Mouse (Mus musculus): ENCODE measurements around the gene Cnr2. TPM values are rescaled to one million over a fixed set of nuclear protein-coding genes. Genes with fewer than 3 reads are reported as not detected.
"Not testable (repeated sequence)": the region's sequence is repeated elsewhere in the genome, so short reads cannot be mapped to it uniquely, and the experiment has no call there.

Cnr2 gene
- polyA plus RNA-seq, 1 experiment from 2014 or later, result 0.55 TPM

DNA sequence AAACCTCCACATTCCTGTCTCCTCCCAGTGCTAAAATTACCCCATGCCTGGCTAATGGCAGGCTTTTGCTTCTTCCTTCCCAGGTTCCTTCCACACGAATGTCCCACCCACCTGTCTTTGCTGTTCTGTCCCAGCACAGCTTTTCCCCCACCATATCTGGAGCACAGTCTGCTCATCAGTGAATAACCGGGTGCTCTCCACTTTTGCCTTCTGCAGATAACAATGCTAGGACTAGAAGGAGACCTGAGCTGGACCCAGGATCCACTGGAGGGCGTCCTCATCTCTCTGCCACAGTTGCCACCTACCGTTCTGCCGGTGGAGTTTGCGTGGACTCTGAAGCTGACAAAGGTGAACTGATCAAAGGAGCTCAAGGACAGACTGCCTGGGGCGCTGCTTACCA, 43.7 kb downstream of the Cnr2 start:
- H3K27me3 ChIP-seq, result no peaks in the 10 kb centered on the region
- H3K9me3 ChIP-seq (replicated peaks), result no peaks in the 10 kb centered on the region
- no peak overlapping the region for H3K27ac ChIP-seq
- 0 out of 2 replicates have a peak, but pooled peaks cover 9% of the 10 kb centered on the region for H3K36me3 ChIP-seq
- WGBS, result 72% methylated on average over 7 of the region's 7 CpGs
- H3K4me1 ChIP-seq (replicated peaks), result peaks cover 15% of the 10 kb centered on the region
- H3K4me3 ChIP-seq, result no peak overlapping the region
- H3K9ac ChIP-seq, result no peak overlapping the region
- no peak overlapping the region for H3K4me2 ChIP-seq
- ATAC-seq (replicated peaks; ENCODE audit: insufficient number of reproducible peaks, insufficient read depth, low FRiP score, low read depth), result no peak

DNA sequence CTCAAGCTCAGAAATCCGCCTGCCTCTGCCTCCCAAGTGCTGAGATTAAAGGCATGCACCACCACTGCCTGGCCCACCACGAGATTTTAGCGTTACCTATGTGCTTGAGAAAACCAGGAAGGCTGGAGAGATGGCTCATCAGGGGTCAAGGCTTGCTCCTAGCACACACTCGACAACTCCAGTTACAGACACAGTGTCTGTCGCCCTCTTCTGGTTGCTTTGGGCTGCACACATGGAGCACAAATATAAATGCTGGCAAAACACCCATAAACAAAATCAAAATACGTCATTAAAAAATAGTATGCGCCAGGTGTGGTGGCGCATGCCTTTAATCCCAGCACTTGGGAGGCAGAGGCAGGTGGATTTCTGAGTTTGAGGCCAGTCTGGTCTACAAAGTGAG, 45.8 kb downstream of the Cnr2 start:
- not testable (repeated sequence) for H3K36me3 ChIP-seq; H3K27ac ChIP-seq; H3K9ac ChIP-seq; H3K4me2 ChIP-seq; ATAC-seq (replicated peaks; ENCODE audit: insufficient number of reproducible peaks, insufficient read depth, low FRiP score, low read depth); H3K27me3 ChIP-seq; H3K4me3 ChIP-seq; H3K9me3 ChIP-seq (replicated peaks)
- 87% methylated on average over 8 of the region's 8 CpGs for whole genome bisulfite sequencing
- H3K4me1 ChIP-seq (replicated peaks), result peaks cover 15% of the 10 kb centered on the region

DNA sequence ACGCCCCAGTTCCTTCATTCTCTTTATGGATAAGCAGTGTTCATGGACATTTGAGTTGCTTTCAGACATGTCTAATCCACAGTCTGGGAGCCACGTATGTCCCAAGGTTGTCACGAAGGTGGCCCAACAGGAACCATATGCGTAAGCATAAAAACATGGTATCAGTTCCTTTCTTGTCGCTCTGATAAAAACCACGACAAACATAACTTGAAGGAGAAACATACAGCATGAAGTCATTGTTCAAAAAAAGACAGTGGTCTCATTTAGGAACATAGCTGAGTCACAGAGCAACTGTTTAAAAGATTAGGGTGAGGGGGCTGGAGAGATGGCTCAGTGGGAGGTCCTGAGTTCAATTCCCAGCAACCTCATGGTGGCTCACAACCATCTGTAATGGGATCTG, 47.0 kb downstream of the Cnr2 start:
- ATAC-seq (replicated peaks; ENCODE audit: insufficient number of reproducible peaks, insufficient read depth, low FRiP score, low read depth), result no peak
- WGBS, result 45% methylated on average over 6 of the region's 6 CpGs
- no peak overlapping the region for H3K4me3 ChIP-seq
- H3K27me3 ChIP-seq, result no peaks in the 10 kb centered on the region
- no peak overlapping the region for H3K27ac ChIP-seq
- H3K9me3 ChIP-seq (replicated peaks), result no peaks in the 10 kb centered on the region
- 0 out of 2 replicates have a peak, but pooled peaks cover 8% of the 10 kb centered on the region for H3K36me3 ChIP-seq
- H3K9ac ChIP-seq, result no peak overlapping the region
- H3K4me2 ChIP-seq, result no peak overlapping the region
- H3K4me1 ChIP-seq (replicated peaks), result peaks cover 16% of the 10 kb centered on the region

DNA sequence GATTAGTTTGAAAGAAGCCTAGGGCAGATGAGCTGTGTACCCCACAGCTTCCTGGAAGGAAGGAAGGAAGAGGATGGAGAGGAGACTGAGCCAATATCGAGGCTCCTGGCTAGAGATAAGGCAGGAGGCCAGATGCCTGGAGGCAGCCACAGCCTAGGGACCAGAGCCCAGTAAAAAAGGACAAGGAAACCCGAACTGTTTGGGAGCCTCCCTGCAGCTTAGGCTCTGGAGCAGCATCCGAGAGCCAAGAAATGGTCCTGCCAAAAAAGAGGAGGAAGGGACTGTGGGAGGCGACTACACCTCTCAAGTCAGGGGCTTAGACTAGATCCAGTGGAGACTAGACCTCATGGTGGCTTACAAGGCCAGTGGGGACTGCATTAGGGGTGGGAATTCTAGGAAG, 48.2 kb downstream of the Cnr2 start:
- Histone ChIP-seq H3K4me1 (replicated peaks) (peaks cover 24% of the 10 kb centered on the region), H3K4me3 (no peak overlapping the region), H3K9ac (no peak overlapping the region), H3K4me2 (no peak overlapping the region), H3K27ac (peak overlapping the region; percentile 6; the same call in 1 of the 2 replicates), H3K27me3 (no peaks in the 10 kb centered on the region), H3K36me3 (0 out of 2 replicates have a peak, but pooled peaks cover 8% of the 10 kb centered on the region), H3K9me3 (replicated peaks) (no peaks in the 10 kb centered on the region)
- 40% methylated on average over 4 of the region's 4 CpGs for WGBS
- no peak for ATAC-seq (replicated peaks; ENCODE audit: insufficient number of reproducible peaks, insufficient read depth, low FRiP score, low read depth)

DNA sequence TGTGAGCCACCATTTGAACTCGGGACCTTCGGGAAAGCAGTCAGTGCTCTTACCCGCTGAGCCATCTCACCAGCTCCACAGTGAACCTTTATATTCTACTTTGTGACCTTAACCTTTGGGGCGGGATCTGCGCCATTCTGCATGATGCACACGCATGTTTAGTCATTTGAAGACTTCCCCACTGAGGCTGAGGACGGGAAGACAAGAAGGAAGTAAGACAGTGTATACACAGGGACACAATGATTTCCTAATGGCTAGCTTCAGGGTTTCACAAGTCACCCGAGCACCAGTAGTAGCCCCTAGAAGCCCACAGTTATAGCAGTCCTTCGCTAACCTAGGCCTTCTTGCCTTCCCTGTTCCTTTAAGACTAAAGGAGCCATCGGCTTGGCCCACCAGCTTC, 50.5 kb downstream of the Cnr2 start:
- H3K4me1 ChIP-seq (replicated peaks), result peaks cover 32% of the 10 kb centered on the region
- peak overlapping the region; percentile 75 for H3K4me3 ChIP-seq
- H3K9me3 ChIP-seq (replicated peaks), result no peaks in the 10 kb centered on the region
- WGBS, result 77% methylated on average over 10 of the region's 10 CpGs
- H3K9ac ChIP-seq, result peak overlapping the region; percentile 34
- peak overlapping the region; percentile 74 for H3K4me2 ChIP-seq
- ATAC-seq (replicated peaks; ENCODE audit: insufficient number of reproducible peaks, insufficient read depth, low FRiP score, low read depth), result no peak
- peak overlapping the region; percentile 70 for H3K27ac ChIP-seq
- H3K36me3 ChIP-seq, result no peaks in the 10 kb centered on the region; the same call in 1 of the 2 replicates
- H3K27me3 ChIP-seq, result no peaks in the 10 kb centered on the region

DNA sequence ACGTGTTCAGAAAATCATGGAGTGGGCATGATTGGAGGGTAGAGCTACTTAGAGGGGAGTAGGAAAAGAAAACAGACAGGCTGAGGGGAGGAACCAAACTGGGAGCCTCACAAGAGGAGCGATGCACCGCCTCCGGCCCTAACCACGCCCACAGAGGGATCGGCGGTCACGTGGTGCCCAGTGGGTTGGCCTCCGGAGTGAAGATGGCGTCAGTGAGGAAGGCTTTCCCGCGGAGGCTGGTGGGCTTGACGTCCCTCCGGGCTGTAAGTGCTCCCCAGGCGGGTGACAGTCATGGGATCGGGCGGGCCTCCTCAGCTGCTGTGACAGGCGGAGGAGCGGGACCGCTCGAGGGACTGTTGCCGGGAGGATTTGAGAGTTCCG, 51.1 kb downstream of the Cnr2 start, which contains the start of gene Hmgcl:
Hmgcl (plus strand) TSS at position 171 of the 381 bp plus-strand sequence.
- H3K4me2 ChIP-seq, result peak within 1 kb of the TSS; percentile 74
- peaks cover 32% of the 10 kb centered on the region for H3K4me1 ChIP-seq (replicated peaks)
- WGBS, result under 1% methylated on average over 23 of the region's 23 CpGs
- no peaks in the 10 kb centered on the region for H3K9me3 ChIP-seq (replicated peaks)
- peak within 1 kb of the TSS; percentile 70 for H3K27ac ChIP-seq
- no peaks in the 10 kb centered on the region for H3K27me3 ChIP-seq
- peak; percentile 91 for ATAC-seq (replicated peaks; ENCODE audit: insufficient number of reproducible peaks, insufficient read depth, low FRiP score, low read depth)
- peak within 1 kb of the TSS; percentile 76 for H3K9ac ChIP-seq
- peaks cover 5% of the 10 kb centered on the region for H3K36me3 ChIP-seq
- H3K4me3 ChIP-seq, result peak within 1 kb of the TSS; percentile 75

DNA sequence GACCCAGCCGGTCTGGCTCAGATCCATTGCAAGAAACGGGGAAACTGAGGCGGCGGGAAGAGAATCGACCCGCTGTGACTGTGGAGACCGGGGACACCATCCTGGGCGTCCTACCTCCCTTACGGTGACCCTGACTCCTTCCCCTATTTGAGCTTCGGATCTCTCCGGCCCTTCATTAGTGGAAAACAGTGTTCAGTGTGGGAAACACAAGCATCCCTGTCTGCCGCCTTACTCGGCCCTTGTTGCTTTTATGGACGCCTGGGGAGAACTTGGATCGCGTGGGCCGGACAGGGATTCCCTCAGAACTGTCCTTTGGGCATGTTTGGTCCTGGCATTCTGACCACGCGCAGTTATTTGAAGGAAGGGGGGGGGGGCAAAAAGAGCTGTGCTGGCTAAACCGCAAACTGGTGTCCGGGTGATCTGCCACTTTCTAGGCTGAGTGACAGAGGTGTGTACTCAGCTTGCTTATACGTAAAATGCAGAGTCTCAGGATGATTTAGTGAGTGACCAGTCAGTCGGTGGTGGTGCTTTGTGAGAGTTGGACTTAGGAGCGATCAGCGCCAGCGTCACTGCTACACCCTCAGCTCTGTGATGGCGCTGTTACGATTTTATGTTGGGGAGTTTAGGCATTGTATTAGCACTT, 51.6 kb downstream of the Cnr2 start:
- Histone ChIP-seq H3K9me3 (replicated peaks) (no peaks in the 10 kb centered on the region), H3K9ac (peak overlapping the region; percentile 76)

DNA sequence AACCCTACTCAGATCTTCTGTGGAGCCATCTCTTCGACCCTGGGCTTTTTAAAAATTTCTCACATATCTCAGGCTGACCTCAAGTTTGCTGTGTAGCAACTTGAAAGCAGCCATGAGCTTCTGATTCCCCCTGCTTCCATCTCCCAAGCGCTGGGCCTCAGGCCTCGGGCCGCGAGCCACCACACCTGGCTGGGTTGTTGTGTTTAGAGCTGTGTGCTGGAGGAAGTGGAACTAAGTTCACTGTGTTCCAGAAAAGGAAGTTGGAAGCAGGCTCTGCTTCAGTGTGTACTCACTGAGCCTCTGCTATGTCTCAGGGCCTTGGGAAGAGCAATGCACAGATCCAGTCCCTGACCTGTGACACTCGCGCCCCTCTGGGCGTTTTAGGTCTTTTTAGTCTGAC, 52.9 kb downstream of the Cnr2 start:
- Histone ChIP-seq H3K4me3 (no peak overlapping the region), H3K9ac (no peak overlapping the region), H3K27me3 (no peaks in the 10 kb centered on the region), H3K36me3 (peaks cover 24% of the 10 kb centered on the region), H3K4me1 (replicated peaks) (peaks cover 31% of the 10 kb centered on the region), H3K4me2 (peak overlapping the region; percentile 21; the same call in 1 of the 2 replicates), H3K9me3 (replicated peaks) (no peaks in the 10 kb centered on the region), H3K27ac (no peak overlapping the region)
- 87% methylated on average over 8 of the region's 8 CpGs for WGBS
- ATAC-seq (replicated peaks; ENCODE audit: insufficient number of reproducible peaks, insufficient read depth, low FRiP score, low read depth), result no peak

More for the DNA sequence above, 51.6 kb downstream of the Cnr2 start:
- peak; percentile 3; the same call in 1 of the 2 replicates for ATAC-seq (replicated peaks; ENCODE audit: insufficient number of reproducible peaks, insufficient read depth, low FRiP score, low read depth)
- peak overlapping the region; percentile 75 for H3K4me3 ChIP-seq
- peaks cover 10% of the 10 kb centered on the region for H3K36me3 ChIP-seq
- peak overlapping the region; percentile 70 for H3K27ac ChIP-seq
- peaks cover 32% of the 10 kb centered on the region for H3K4me1 ChIP-seq (replicated peaks)
- H3K27me3 ChIP-seq, result no peaks in the 10 kb centered on the region
- WGBS, result 1% methylated on average over 28 of the region's 28 CpGs
- H3K4me2 ChIP-seq, result peak overlapping the region; percentile 74

DNA sequence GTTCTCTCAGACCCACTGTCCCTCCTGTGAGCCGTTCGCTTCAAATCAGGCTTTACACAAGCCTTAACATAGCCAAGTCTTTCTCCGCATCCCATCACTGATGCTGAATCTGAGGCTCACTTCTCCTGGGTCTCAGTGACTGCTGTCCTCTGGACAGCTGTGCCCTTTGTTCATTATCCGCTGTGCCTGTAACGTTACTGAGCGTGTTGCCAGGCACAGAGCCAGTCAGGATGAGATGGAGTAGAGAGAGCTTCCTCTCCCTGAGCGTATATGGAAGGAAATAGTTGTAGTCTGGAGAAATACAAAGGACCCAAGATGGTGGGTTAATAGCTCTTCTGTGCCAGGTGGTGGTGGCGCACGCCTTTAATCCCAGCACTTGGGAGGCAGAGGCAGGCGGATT, 54.3 kb downstream of the Cnr2 start:
- no peaks in the 10 kb centered on the region for H3K27me3 ChIP-seq
- no peak overlapping the region for H3K9ac ChIP-seq
- H3K4me2 ChIP-seq, result no peak overlapping the region
- no peak for ATAC-seq (replicated peaks; ENCODE audit: insufficient number of reproducible peaks, insufficient read depth, low FRiP score, low read depth)
- H3K9me3 ChIP-seq (replicated peaks), result no peaks in the 10 kb centered on the region
- peaks cover 26% of the 10 kb centered on the region for H3K36me3 ChIP-seq
- 75% methylated on average over 10 of the region's 10 CpGs for WGBS
- H3K4me1 ChIP-seq (replicated peaks), result peaks cover 24% of the 10 kb centered on the region
- no peak overlapping the region for H3K4me3 ChIP-seq
- H3K27ac ChIP-seq, result peak overlapping the region; percentile 60

DNA sequence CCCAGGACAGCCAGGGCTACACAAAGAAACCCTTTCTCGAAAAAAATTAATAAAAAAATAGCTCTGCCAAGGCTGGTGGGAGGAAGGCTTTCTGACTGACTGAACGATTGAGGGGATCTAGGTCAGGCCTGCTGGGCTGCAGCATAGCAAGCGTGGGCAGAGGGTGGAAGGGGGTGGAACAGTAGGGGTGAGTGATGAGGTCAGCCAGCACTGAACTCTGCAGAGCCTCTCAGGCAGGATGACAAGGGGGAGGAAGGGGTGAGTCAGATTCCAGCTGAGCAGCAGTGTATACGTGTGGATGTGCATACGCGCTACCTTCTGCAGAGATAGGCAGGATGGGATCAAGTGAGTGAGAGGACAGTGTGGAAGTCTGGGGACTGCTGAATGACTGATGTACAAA, 54.7 kb downstream of the Cnr2 start:
- Histone ChIP-seq H3K27me3 (no peaks in the 10 kb centered on the region), H3K4me2 (no peak overlapping the region), H3K9me3 (replicated peaks) (no peaks in the 10 kb centered on the region), H3K4me1 (replicated peaks) (peaks cover 24% of the 10 kb centered on the region), H3K4me3 (no peak overlapping the region), H3K36me3 (peaks cover 29% of the 10 kb centered on the region), H3K27ac (peak overlapping the region; percentile 60), H3K9ac (no peak overlapping the region)
- ATAC-seq (replicated peaks; ENCODE audit: insufficient number of reproducible peaks, insufficient read depth, low FRiP score, low read depth), result no peak
- WGBS, result 36% methylated on average over 6 of the region's 6 CpGs

DNA sequence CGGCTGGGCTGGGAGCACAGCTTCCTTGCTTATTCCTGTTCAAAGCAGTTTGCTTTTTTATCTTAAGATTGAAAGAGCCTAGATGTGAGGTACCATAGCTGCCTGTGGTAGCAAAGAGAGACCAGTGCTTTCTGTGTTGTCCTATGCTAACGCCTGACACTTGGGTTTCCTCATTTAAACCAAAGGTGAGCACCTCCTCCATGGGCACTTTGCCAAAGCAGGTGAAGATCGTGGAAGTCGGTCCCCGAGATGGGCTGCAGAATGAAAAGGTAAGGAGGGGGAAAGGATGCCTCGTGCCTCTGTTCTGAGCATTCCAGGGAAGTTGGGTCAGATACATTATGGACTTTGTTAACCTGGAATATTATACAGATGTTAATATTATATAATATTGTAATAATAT, 55.2 kb downstream of the Cnr2 start:
- no peak overlapping the region for H3K9ac ChIP-seq
- no peaks in the 10 kb centered on the region for H3K9me3 ChIP-seq (replicated peaks)
- peaks cover 34% of the 10 kb centered on the region for H3K36me3 ChIP-seq
- H3K4me2 ChIP-seq, result no peak overlapping the region
- H3K27me3 ChIP-seq, result no peaks in the 10 kb centered on the region
- peaks cover 24% of the 10 kb centered on the region for H3K4me1 ChIP-seq (replicated peaks)
- H3K4me3 ChIP-seq, result no peak overlapping the region
- 79% methylated on average over 6 of the region's 6 CpGs for WGBS
- peak overlapping the region; percentile 60 for H3K27ac ChIP-seq
- no peak for ATAC-seq (replicated peaks; ENCODE audit: insufficient number of reproducible peaks, insufficient read depth, low FRiP score, low read depth)

DNA sequence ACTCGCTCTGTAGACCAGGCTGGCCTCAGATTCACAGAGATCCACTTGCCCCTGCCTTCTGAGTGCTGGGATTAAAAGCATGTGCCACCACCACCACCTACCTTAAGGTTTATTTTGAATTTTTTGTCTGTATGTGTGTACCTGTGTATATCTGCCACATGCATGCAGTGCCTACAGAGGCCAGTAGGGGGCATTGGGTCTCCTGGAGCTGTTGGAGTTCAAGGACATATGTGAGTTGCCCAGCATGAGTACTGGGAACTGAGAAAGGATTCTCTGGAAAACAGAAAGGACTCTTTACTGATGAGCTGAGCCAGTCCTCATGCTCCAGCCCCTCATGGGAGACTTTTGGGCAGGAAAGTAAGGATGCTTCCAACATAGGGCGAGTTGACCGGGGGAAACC, 56.3 kb downstream of the Cnr2 start:
- H3K27me3 ChIP-seq, result no peaks in the 10 kb centered on the region
- H3K4me1 ChIP-seq (replicated peaks), result peaks cover 18% of the 10 kb centered on the region
- no peak overlapping the region for H3K9ac ChIP-seq
- no peaks in the 10 kb centered on the region for H3K9me3 ChIP-seq (replicated peaks)
- H3K4me2 ChIP-seq, result no peak overlapping the region
- peaks cover 42% of the 10 kb centered on the region for H3K36me3 ChIP-seq
- 93% methylated on average over 3 of the region's 3 CpGs for WGBS
- H3K4me3 ChIP-seq, result no peak overlapping the region
- ATAC-seq (replicated peaks; ENCODE audit: insufficient number of reproducible peaks, insufficient read depth, low FRiP score, low read depth), result no peak
- H3K27ac ChIP-seq, result no peak overlapping the region

Measured in heart, embryonic 15.5 days (tissue).